Mouse (Mus musculus): ENCODE measurements around the gene Jag2.

GRCm38 (mm10) chr12:112950040-112950760 lies 20.6 kb upstream of the Jag2 start:
- TF ChIP-seq HCFC1 (IDR thresholded peaks at IDR 0.05; ENCODE audit: borderline replicate concordance, insufficient read depth, low read length) (no peak), MAFK (IDR thresholded peaks at IDR 0.05; ENCODE audit: insufficient read depth, low read depth, low read length) (no peak), CHD2 (IDR thresholded peaks at IDR 0.05; ENCODE audit: low read depth, low read length) (no peak), ZC3H11A (IDR thresholded peaks at IDR 0.05; ENCODE audit: borderline replicate concordance, low read depth, low read length) (no peak), ZNF384 (IDR thresholded peaks at IDR 0.05; ENCODE audit: low read depth, low read length) (peak; percentile 63)

Data from ES-E14 (cell line).